Mouse (Mus musculus) adrenal gland, adult 18-20 months (tissue): ENCODE data around the gene Lrrc37a. TPM values are rescaled to one million over a fixed set of nuclear protein-coding genes. Genes with fewer than 3 reads are reported as not detected.
"Not testable (repeated sequence)": the region's sequence is repeated elsewhere in the genome, so short reads cannot be mapped to it uniquely, and the experiment has no call there.

Source experiments
- DNase-seq, 2 experiments: peaks; one replicate each; pipeline ENCODE4 v3.0.0; 2021 to 2022; ENCODE audit warnings: low spot score in 2 of 2
- long read RNA-seq, 2 experiments: library from polyadenylated mRNA; stranded (forward); transcript quantifications; one replicate each; pipeline ENCODE4 v2.0.0; 2021
- total RNA-seq, 2 experiments: library from RNA; stranded (reverse); gene quantifications; 1 replicate in 1 of 2; 2 replicates in 1 of 2; pipeline ENCODE4 v1.2.3; 2021

The Lrrc37a gene
- total RNA-seq = not detected
- long read RNA-seq, experiment 1 = 0 reads
- long read RNA-seq, experiment 2 = 0 reads

DNA sequence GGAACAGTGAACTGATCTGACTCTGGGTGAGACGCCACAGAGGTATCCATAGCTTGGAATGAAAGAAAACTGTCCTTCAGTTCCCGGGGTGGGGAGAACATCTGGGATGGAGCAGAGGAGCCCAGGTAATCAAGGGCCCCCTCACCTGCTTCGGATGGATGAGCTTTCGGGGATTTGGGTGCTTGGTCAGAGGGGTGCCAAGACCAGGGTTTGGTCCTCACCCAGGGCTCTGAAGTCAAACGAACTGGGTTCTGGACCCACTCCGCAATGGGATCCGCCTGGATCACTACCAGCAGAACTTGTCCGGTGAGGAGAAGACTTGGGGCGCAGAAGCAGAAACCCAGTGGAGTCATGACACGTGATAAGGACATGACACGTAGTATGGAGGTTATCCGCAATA lies at the start of gene Lrrc37a:
Gene Lrrc37a (minus strand): TSS at position 101 of the 400 bp plus-strand sequence.
- no peak for DNase-seq

DNA sequence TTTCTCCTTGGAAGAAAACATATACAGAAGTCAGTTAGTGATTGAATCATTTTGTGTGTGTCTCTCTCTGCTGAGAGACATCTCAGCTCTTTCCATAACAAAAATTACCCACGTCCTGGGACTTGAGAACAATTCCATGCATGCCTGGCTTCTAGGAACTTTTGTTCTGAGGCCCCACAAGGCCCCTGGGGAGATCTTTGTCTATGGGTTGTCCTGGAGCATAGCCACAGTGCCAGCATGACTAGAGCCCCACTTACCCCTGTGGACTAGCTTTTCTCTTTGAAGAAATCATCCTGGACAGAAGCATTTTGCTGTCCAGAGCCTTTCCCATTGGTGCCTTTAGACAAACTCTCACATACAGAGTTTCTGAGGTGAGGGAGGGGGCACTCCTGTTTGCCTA lies 30.6 kb upstream of the Lrrc37a start:
- DNase-seq = not testable (repeated sequence)

DNA sequence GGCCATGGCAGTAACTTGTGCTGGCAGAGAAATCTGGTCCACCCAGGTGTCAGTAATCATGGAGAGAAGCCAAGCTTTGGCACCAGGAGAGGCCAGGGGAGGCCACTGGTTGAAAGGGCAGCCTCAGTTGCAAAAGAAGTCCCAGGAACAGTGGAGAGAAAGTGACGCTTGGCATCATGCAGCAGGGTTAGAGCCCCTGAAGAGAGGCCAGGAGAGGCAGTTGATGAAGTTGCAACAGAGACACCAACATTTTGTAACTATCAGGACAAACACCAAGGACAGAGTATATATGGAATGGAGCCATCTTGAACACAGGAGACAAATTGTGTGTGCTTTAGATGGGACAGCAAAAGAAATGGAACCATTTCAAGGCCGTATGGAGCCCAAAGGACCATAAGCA lies 7.7 kb upstream of the Lrrc37a start:
- DNase-seq = no peak

DNA sequence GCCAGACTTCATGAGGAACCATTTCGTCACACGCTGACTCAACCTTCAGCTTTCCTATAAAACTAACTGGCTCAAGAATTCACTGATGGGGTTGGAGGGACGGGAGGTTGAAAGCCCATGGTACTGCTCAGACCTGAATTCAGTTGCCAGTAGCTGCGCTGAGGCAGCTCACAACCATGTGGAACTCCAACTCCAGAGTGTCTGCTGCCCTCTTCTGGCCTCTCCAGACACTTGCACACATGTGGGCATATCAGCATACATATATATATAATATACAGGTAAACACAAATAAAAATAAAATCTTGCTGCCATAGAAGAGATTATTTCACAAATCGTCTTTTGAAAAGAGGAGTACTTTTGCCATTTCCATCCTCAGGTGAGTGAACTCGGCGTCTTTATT lies 40.0 kb downstream of the Lrrc37a start:
- DNase-seq = no peak

DNA sequence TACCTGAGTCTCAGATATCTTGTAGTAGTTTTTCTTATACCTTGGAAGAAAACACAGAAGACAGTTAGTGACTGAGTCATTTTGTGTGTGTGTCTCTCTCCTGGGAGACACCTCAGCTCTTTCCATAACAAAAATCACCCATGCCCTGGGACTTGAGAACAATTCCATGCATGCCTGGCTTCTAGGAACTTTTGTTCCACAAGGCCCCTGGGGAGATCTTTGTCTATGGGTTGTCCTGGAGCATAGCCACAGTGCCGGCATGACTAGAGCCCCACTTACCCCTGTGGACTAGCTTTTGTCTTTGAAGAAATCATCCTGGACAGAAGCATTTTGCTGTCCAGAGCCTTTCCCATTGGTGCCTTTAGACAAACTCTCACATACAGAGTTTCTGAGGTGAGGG lies 53.3 kb downstream of the Lrrc37a start:
- not testable (repeated sequence) for DNase-seq

DNA sequence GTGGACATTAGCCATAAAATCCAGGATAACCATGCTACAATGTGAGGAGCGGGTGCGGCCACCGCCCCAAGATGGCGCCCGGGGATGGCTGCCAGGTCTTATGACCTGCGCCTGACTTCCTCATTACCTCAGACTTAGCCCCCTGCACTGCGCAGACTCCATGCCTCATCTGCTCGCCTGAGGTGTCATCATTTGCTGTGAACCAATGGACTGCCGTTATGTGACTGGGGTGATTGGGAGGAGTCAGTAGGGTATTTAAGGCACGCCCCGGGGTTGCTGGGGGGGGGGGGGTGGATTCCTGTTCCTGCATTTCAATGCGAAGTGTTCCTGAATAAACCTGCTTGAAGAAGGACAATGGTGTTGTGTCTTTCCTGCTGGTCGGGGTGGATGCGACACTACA lies 54.7 kb downstream of the Lrrc37a start:
- not testable (repeated sequence) for DNase-seq

DNA sequence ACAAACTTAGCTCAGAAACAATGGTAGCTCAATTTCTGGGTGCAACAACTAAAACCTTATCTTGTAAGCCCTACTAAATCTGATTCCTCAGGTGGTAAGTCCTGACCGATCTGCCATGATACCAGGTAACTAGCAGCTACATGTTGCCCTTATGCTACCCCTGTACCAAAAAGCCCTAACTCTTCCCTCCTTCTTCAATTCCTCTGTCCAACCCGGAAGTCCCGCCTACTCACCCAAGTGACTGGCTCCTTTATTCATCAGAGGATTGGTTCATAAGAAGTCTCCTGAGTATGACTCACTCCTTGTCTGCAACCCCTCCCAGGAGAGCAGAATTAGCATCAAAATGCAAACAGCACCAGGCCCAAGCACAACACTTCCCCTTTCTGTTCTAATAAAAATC lies 60.7 kb downstream of the Lrrc37a start:
- DNase-seq = no peak

DNA sequence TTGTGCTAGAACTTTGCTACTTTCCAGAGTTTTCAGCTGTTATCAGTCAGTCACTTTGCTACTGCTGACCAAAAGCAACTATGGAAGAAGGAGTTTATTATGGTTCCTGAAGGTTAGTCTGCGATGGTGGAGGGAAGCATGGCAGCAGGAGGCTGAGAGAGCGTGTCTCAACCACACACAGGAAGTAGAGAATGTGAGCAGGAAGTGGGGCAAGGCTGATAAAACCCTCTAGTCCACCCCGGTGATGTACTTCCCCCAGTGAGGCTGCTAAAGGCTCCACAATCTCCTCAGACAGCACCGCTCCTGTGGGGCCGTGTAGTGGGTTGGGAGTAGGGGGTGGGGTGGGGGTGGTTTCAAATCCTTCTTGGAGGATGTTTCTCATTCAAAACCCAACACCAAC lies 68.1 kb downstream of the Lrrc37a start:
- DNase-seq = no peak

DNA sequence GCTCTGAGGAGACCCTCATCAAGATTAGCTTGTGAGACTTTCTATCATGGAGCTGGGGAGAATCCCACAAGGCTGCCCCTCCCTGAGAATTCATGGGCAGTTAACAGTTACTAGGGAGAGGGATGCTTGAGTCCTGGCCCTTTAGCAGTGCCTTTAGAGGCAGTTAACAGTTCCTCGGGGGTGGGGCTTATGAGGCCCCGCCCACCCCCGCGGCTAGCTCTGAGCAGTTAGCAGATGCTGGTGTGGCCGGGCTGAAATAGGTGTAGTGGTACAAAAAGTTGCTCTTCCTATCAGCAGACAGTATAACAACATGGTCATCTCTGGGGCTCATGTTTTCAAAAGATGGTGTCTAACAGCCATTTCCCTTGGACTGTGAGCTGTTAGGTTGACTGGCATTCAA lies 79.4 kb downstream of the Lrrc37a start:
- no peak for DNase-seq

DNA sequence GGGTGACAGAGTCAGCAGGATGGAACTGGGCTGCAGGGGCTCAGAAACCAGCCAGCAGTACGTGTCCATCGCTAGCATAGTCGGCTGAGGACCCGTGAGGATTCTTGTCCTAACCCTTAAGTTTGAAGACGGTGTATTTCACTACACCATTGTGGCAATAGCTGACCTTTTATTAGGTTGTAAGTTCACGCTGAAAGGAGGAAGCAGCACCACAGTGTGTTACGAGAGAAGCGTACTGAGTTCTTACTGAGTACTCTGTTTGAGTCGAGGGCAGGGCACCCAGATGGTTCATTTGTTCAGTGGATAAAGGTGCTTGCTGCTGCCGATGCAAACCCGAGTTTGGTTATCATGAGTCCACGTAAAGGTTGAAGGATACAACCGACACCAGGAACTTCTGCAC lies 84.7 kb downstream of the Lrrc37a start:
- DNase-seq = no peak

DNA sequence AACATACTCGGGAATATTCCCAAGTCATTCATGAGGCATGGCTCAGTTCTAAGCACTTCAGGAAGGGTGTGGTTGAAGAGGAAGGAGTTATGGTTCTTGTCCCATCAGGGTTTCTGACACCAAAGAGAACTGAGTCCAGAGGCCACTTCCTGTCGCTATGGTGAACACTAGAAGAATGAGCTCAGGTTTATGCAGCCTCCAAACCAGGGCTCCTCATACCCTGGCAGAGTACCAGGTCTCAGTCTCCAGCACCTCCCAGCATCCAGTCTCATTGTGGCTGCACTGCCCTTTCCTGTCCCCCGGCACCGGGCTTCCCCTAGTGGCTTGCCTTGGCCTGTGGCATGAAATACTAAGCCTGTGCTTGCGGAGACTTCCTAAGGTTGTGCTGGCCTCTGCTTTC lies 85.2 kb downstream of the Lrrc37a start:
- DNase-seq = no peak

DNA sequence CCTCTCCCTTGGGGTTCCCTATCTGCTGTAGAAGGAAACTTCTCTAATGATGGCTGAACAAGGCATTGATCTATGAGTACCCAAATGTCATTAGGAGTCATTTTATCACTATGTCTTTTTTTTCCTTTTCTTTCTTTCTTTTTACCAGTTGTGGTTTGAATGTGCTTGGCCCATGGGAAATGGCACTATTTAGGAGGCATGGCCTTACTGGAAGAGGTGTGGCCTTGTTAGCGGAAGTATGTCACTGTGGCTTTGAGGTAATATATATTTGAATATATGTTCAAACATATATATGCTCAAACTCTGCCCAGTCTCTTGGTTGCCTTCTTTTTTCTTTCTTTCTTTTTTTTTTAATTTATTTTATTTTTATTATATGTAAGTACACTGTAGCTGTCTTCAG lies 90.9 kb downstream of the Lrrc37a start:
- DNase-seq = no peak

DNA sequence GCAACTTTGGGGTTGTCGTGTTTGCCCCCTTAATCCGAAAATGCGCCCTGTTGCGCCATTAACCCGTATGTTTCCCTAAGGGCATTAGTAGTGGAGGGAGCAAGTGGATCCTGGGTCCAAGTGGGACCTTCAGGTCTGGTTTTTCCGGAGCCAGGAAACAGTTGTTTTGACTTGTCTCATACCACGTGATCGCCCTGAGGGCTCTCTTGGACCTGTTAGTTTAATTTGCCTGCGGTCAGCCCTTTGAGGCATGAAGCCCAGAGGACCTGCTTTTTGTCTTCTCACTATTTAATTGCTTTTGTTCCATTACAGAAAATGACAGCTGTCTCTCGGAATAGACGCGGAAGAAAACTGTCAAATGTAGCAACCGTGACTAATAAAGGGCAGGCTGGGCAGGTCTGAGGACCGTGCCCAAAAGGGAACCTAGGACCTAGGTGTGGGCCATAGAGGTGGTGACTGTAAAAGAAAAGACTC lies 91.4 kb downstream of the Lrrc37a start:
- DNase-seq = no peak

DNA sequence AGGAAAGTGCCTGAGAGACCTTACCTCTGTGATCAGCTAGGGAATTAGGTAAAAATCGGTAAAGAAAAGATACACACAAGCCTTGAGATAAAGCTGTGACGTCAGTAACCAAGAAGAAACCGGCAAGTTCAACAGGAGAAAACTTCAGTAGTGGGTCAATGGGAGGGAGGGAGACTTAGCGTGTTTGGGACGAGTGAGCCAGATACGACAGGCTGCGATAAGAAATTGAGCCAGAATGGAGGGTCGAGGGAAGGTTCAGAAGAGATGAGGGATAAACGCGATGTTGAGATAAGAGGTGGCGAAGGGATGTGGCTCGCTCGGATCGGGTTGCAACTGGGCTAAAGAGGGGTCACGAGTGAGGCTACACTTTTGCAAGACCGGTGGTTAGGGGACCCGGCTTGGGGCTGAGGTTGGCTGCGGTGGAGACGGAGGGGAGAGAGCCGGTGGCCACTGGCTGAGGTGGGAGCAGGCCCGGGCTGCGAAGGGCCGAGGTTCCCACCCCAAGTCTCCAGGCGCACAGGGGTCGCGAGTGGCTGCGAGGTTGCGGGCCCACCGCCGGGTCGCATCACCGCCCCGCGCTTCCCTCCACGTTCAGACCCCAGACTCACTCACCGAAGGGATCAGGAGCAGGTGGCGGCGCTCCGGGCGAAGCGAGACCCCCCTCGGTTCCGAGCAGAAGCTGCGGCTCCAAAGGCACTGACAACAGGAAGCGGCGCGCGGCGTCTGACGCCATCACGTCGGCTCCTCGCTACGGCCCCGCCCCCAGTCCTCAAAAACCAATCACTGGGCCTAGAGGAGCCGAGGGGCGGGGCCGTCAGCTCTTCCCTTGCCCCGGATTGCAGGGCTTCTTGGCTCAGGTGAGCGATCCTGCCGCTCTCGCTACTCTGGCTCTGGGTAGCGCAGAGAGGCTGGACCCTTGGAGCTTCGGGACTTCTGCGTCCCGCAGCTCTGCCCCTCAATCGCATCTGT lies 92.1 kb downstream of the Lrrc37a start, which contains the start of gene Plekhm1:
Gene Plekhm1 (minus strand): TSS at position 707 of the 969 bp plus-strand sequence.
- peak; percentile 92 for DNase-seq

DNA sequence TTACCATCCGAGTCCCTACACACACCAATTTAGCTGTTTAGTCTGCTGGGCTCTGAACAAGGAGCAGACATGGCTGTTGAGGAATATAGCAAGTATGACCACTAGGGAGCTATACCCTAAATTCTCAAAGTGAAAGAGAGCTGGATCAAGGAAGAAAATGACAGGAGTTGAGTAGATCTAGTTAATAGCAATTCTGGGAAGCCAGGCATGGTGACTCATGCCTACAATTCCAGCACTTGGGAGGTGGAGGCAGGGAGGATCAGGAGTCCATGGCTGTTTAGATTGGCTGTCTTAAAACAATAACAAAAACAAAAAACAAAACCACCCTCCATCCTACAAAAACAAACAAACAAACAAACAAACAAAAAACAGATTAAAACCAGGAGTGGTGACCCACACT lies 93.1 kb downstream of the Lrrc37a start:
- no peak for DNase-seq

DNA sequence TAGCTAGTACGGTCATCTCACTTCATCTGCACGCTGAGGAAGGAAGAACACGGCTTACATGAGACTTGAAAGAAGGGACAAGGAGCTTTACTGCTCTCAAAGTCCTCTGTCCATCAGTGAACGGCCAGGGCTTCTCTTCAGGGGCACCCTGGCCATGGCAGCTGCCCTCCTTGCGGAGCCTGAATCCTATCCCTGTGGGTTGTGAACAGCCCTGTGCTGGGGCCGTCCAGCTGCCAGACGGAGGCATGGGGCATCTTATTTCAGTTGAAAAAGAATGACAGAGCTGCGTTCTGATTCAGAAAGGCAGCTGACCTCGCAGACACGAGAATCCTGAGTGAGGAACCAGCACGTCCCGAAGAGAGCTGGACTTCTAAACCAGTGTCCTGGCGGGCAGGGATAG lies 95.5 kb downstream of the Lrrc37a start:
- DNase-seq = no peak

DNA sequence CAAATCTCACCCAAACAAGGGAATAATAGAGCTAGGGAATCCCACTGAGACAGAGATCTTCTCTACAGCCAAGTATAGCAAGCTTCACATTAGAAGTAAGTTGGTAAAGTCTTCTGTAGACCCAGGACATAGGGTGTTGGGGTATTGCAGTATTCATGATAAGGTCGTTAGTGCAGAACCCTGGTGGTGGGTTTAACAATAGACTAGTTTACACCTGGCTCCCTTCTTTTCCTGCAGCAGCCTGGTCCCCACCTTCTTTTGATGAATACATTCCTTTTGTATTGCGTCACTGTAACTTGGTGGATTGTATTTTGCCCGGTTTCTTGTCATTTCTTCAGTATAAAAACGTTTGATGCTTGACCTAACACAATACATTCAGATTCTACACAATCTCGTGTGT lies 97.3 kb downstream of the Lrrc37a start:
- DNase-seq = not testable (repeated sequence)

DNA sequence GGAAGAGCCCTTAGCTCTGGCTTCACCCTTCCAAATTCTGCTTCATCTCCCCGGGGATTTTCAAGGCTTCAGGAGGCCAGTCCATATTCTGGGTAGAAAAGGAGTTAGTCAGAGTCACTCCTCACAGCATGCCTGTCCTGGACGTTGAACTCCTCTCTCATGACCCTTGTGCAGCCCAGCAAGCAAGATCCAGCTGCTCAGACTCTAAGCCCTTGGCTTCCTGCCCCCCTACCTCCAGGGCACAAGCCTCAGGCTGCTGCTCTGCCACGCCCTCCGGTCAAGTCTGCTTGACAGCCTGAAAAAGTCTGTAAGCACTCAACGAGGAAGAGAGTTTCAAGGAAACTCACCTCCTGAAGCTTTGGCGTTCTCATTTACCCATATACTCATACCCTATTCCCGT lies 97.8 kb downstream of the Lrrc37a start:
- no peak for DNase-seq

DNA sequence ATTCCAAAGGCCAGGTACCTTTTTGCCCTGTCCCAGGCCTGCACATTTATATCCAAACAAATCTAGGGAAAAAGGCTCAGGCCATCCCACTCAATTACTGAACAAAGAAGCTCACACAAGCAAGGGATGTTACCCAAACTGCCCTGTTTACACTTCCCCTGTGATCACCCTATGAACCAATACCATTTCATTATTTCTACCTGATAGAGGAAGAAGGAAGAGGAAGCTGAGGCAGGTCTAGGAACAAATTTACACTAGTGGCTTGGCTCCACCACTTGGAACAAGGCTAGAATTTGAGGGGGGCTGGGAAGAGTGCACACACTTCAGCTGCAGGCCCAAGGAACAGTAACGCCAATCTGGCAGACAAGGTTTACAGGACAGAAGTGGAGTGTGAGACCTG lies 98.6 kb downstream of the Lrrc37a start:
- DNase-seq = no peak

DNA sequence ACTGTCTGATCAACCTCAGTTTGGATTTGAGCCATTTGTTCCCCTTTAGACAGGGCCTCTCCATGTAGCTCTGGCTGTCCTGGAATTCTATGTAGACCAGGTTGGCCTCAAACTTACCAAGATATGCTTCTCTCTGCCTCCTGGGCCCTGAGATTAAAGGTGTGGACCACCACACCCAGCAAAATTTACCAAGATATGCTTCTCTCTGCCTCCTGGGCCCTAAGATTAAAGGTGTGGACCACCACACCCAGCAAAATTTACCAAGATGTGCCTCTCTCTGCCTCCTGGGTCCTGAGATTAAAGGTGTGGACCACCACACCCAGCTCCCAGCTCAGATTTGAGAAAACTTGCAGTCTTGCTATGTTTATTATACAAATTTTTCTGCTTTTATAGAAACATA lies 99.8 kb downstream of the Lrrc37a start:
- no peak for DNase-seq

DNA sequence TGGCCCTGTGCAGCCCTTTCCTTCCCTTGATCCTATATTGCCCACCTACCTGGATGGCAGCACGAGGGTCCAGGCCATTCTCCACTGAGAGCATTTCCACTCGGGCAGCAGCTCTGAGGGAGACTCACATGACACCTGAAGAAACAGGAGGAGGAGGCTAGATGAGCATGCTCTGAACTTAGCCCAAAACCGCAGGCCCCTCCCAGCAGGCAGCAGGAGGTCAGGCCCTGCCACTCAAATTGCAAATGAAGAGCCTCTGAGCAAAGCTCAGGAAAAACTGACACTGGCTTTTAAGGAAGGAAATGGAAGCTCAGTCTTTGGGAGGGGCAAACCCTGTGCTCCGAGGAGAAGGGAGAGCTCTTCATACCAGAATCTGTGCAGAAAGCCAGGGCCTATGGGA lies 100.6 kb downstream of the Lrrc37a start:
- DNase-seq = no peak

DNA sequence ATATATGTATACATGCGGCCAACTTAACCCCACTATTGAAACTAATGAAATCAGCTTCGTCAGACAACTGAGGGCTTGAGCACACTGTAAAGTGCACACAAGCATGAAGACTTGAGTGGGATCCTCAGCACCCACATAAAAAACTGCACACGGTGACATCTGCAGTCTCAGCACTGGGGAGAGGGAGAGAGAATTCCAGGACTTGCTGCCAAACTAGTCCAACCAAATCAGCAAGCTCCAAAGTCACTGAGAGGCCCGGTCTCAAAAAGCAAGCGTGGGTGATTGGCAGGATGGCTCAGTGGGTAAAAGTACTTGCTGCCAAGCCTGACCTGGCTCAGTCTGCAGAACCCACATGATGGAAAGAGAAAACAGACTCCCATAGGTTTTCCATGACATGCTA lies 101.7 kb downstream of the Lrrc37a start:
- DNase-seq = no peak

DNA sequence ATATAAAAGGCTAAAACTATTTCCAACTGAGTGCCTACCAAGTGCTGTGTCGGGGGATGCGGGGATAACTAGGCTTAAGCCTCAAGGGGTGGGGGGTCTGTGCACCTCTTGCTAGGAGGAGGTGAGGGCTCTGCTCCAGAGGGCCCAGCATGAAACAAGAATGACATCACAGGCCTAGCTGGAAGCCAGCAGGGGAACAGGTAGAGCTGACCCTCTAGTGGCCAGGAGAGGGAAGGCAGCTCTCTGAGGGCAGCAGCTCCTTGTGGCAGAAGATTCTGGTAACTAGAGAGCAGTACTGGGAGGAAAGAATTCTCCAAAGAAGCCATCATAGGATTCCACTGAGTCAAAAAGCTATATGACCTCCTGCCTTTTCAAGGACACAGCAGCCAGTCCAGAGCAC lies 102.2 kb downstream of the Lrrc37a start:
- DNase-seq = peak in 1 of 2 experiments; percentile 37
